Mouse (Mus musculus): ENCODE measurements around the gene Igf1.

DNA sequence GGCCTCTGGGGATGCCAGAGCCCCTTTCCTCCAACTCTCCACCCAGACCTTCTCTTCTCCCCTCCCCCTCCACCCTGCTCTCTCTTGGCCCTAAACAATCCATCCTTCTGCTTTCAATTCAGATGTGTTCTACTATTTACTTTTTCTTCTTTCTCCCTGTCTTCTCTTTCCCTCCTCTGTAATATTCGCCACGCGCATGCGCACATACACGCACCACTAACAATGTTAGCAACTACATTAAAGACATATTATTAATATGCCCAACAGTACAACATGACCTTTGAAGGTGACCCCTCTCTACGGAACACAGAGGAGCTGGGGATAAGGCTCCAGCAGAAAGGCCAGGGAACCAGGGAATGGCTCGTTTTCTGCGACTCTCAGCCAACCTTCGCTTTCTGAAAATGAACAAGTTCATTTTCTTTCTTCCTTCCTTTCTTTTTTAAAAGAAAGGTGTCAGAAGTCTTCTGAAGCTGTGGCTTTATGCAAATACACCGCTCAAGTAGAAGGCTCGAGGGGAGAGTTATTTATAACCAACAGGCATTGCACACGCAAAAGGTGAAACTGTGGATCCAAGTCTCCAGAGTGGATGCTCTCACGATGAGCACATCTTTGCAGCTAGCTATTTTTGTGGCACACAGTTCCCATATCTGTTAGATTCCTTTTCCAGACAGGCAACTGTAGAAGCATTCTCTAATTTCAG lies 2.5 kb upstream of the Igf1 start:
- TF ChIP-seq CTCF (conservative IDR thresholded peaks at IDR 0.05; ENCODE audit: low read length) (no peak), NANOG (IDR thresholded peaks at IDR 0.05; ENCODE audit: borderline replicate concordance, low read length) (no peak)

All from E14TG2a.4 (cell line).